Mouse (Mus musculus): ENCODE measurements at regions not wholly inside any gene's neighbourhood (a gene's known extent, or its start where the extent isn't known, plus 50 kb on each side); places are given as distances from the start of the nearest gene placed in this dataset.

DNA sequence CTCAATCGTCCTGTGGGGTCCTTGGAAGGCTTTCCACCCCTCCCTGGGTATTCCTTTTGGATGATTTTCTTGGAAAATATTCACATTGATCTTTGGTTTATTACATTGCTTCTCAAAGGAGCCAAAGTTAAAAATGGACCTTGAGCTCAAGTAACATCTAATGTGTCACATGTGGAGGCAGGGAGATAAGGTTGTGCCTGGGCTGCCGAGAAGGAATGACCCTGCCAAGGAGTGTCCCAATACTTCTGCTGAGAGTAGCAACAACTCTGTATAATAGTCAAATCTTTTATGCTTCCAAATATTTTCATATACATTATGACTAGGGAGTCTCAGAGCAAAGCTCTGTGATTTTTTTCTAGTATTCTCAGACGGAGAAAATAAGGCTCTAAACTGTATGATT is 113.4 kb upstream of the Nt5c1b start:
- DNase-seq (ENCODE audit: low spot score), result peak; percentile 29

DNA sequence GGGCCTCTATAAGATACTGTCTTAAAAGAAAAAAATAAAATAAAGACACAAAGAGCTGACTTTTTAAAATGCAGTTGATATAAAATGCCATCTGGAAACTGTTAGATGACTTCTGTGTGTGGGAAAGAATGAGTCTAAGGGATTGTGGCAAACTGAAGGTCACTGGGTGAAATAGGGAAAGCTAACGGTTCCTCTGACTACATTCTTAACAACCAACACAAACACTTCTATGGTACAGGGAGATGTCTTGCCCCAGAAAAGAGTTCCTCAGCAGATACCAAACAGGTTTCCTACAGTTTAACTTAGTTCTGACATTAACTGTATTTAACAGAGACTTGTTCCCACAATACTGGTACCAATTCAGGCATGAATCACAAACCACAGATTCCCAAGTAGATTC is 103.6 kb upstream of the Nt5c1b start:
- peak; percentile 61 for DNase-seq (ENCODE audit: low spot score)

DNA sequence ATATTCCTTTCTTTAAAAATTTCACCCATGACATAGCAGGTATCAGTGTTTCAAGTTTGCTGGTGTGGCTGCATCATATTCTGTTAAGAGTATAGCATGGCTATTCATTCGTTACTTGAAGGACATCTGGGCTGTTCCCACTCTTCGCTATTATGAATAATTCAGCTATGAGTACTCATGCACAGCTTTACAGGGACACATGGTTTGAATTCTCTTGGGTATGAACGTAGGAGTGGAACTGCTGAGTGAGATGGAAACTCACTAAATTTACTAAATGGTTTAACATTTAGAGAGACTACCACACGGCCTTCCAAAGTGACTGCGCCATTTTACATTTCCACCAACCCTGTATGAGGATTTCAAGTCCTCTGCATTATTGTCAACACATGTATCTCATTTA is 97.7 kb upstream of the Nt5c1b start:
- no peak for DNase-seq (ENCODE audit: low spot score)

DNA sequence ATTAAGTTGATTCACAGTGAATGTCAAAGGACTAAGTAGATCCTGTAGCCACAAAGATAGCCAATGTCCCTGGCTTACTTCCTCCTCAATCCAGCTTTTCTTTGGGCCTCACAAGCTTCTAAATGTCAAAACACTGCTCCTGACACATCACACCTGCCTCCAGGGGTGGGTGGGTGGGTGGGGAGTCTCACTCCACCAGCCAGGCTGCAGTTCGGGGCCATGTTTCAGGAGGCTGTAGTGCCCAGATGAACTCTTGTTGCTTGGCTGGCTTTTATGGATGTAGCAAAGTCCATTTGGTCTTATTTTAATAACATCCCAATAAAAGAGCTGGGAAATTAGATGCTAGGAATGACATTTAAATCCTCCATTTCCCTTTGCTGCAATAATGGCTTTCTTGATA is 94.5 kb upstream of the Nt5c1b start:
- DNase-seq (ENCODE audit: low spot score), result no peak

DNA sequence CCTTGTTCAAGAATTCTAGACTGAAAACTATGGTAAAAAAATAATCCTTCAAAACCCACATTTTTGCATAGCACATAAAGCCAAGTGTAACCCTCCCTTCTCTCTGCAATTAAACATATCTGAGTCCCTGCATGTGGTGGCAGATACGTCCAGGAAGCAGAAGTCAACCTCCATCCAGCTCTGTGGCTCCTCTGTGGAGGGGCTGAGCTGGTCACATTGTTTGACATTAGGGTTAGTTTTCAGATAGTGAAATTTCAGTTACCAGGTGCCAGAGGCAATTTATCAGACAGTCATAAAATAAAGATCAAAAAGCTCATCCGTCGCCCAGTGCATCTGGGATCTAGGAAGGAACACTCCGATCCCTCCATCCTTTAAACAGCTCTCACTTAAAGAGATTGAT is 77.1 kb upstream of the Nt5c1b start:
- DNase-seq (ENCODE audit: low spot score), result no peak

DNA sequence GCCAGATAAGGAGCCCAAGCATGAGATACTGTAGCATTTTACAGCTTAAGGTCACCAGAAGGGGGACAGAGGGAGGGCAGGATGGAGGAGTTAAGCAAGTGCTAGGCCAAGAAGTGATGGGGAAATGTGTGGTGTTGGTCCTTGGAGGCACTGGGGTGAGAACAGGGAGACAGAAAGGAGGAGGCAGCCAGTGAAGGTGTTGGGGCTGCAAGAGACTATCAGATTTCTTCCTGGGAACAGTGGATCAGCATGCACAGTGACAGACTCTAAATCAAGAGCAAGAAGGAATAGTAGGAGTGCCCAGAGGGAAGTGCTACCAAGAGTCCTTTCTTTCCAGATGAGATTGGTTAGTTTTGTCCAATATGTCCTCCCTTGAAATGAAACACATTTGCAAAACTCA is 63.8 kb upstream of the Nt5c1b start:
- DNase-seq (ENCODE audit: low spot score), result no peak
